Mouse (Mus musculus): Measurements from ENCODE around the gene Map3k6.

Gene Map3k6

DNA sequence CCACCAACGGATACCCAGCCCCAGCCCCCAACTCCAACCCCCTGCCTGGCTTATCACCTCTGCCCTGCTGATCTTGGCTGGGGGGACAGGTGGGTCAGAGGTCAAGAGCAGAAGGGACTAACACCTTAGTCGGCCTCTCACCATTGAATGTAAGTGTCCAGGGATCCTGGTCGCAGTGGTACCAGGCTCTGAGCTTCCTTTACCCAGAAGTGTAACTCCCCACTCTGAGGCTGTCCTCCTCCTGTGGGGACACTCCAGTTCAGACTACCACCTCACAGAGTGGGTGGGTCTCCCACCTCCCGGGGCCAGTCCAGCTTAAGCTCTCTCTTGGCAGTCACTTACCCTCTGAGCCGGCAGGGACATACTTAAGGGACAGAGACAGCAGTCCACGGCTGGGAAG lies 14.8 kb downstream of the Map3k6 start:
- no peak for DNase-seq

DNA sequence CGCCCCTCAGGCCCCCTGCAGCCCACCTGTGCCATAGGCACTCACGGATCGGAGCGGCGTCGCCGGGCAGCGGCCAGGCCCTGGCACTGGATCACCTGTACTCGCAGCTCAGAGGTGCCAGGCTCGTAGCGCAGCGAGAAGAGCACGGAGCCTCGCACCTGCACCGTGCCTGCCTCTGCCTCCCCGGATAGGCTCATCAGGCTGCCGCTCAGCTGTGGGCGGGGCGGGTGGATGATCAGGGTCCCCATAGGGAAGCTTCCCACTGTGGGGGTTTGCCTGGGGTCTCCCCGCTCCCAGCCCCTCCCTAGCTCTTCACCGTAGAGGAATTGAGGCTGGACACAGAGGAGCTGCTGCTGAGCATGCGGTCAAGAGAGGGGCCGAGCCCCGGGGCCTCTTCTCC lies 16.2 kb downstream of the Map3k6 start:
- DNase-seq: no peak

DNA sequence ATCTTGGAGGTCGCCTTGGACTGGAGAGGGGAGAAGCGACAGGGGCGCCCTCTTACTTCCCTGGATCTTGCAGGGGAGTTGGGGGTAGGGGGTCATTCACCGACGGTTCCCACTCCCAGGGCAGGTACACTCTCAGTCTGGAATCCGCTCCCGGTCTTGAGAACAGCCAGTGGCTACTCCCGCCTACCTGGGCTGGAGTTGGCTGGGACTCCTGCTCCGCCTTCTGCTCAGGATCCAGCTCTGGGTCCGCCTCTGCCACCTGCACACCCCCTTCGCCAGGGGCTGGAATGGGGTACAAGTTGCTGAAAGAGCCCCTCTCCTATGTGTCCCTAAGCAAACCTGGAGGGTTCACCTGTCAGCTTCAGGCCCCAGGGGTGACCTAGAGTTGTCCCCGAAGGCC lies 16.6 kb downstream of the Map3k6 start:
- no peak for DNase-seq

DNA sequence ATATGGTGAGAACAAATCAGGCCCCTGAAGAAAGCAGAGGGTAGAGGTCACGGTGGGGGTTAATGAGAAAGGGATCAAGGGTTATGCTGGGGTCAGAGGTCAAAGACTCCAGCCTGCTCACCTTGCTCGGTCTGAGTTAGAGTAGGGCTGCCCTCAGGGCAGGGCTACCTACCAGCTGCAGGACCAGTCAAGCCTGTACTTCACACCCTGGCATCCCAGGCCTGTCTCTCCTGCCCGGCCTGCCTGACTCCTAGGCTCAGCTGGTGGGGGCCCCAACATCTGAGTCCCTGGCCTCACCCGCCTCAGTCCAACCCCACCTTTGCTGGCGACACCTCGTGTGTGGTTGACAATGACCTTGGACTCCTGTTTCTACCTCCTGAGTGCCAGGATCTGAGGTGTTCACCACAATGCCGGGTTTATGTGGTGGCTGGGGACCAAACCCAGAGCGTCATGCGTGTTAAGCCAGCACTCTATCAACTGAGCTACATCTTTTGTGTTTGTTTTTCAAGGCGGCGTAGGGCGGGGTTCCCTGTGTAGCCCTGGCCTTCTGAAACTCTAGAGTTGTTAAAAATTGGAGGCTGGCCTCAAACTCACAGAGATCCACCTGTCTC lies 17.3 kb downstream of the Map3k6 start:
- no peak for DNase-seq

DNA sequence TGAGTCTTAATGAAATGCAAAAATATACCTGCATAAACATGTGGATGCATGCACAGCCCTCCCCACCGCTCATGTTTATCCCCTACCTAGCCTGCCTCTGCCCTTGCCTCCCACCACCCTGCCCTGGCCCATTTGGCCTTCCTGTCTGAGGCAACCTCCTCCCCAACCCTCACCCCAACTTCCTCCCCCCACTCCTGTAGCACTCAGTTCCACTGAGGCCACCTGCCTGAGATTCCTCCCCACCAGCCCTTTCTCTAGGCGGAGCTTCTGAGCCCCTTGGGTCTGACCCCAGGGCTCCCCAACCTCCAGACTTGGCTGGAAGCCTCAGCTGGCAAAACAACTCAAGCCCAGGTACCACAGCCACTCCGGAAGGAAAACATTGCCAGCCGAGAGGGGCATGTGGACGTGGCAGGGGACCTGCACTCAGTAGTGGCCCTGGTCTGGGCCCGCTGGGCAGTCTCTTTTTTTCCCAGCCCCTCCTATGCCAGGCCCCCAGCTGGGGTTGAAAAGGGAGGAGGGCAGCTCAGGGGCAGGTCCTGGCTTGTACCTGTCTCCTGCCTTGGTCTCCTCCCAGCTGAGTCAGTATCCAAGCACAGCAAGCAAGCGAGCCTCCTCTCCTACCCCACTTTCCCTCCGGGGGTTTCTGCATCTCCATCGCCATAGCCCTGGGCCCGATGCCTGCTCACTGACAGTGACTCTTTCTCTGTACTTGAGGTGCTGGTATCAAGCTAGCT lies 21.2 kb downstream of the Map3k6 start:
- no peak for DNase-seq

DNA sequence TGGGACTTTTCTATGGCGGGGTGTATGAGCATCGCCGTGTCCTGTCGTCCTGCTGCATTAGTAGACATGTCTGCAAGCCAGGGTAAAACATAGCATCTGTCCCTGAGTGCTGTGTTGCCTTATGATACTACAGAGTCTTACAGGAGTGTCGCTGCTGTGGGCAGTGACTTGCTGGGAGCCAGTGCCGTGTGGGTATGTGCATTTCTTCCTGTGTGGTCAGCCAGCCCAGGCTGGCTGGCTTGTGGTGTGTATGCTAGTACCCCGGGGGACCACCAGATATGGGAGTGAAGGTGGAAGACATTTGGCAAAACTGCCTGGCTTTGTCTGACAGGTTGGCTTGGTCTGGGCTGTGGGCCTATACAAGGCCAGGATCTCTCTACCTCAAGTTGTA lies 21.8 kb downstream of the Map3k6 start:
- DNase-seq: no peak

DNA sequence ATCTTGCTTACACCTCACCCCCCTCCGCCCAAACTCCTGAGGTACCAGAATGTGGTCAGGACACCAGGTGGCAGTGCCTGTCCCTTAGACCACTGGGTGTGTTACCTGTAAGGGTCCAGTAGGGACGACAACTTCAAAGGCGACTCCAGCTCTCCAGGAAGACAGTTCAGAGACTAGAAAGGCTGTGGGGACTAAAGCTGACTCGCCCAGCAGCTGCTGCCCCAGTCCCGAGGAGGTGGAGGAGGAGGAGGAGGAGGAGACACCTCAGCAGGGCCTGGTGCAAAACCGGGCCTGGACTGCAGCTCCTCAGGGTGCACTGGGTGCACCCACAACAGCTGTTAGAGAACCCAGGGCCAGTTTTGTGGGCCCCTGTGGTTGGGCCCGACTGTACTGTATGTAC lies 22.3 kb downstream of the Map3k6 start, which contains the start of gene Sytl1:
Gene Sytl1 (minus strand): TSS at position 232 of the 400 bp plus-strand sequence.
- no peak for DNase-seq

DNA sequence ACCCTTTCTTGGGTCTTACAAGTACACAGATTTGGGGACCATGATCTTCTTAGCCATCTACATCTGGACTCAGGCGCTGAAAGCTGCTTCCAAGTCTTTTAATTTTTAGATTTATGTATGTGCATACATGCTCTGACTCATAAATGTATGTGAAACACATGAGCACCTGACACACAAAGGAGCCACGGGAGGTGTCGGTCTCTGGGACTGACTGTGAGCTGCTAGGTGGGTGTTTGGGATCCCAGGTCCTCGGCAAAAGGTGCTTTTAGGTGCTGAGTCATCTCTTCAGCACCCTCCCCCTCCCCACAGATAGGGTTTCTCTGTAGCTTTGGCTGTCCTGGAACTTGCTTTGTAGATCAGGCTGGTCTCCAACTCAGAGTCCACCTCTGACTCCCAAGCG lies 23.1 kb downstream of the Map3k6 start:
- no peak for DNase-seq

DNA sequence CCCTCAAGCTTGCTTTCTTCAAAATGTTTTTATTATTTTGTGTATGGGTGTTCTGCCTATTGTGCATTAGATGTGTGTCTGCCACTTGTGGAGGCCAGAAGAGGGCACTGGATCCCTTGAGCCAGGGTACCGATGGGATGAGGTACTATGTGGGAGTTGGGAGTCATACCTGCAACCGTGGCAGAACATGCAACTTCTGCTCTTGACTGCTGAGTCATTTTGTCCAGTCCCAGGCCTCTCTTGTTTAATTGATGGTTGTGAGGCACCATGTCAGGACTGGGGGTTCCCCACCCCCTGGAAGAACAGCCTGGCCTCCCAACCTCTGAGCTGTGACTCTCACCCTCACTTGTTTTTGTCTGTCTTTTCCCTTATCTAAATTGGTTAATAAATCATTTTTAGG lies 23.9 kb downstream of the Map3k6 start:
- no peak for DNase-seq

DNA sequence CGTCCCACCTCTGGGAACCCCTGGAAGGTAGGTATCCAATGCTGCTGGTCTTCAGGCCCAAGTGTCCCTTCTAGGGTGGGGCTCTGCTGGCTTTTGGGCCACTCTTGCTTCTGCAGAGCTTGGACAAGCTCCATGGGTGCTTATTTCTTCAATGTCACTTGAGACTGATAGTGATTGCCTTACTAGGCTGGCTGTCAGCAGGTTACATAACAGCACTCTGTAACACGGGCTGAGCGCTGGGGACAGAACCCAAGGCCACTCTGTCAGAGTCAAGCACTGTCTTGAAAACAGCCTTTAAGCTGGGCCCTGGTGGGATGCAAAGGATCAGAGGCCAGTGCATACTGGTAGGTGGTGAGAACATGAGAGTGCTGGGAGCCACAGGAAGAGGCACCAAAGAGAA lies 24.7 kb downstream of the Map3k6 start:
- DNase-seq: no peak

DNA sequence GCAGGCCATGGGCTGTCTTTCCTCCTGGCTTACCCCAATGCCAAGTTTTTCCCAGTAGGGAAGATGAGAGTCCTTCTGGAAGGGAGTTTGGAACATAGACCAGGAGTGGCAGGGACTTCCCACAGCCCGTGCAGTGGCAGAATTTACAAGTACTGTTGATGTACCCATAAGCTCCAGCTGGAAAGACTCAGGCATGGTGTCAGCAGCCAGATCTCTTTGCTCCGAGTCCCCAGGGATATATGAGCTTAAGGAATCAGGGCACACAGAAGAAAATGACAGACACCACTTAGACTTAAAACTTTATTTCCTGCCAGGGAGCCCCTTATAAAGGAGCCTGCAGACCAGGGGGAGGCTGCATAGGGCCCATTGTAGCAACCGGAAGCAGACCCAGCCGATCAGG lies 25.1 kb downstream of the Map3k6 start:
- DNase-seq: no peak

DNA sequence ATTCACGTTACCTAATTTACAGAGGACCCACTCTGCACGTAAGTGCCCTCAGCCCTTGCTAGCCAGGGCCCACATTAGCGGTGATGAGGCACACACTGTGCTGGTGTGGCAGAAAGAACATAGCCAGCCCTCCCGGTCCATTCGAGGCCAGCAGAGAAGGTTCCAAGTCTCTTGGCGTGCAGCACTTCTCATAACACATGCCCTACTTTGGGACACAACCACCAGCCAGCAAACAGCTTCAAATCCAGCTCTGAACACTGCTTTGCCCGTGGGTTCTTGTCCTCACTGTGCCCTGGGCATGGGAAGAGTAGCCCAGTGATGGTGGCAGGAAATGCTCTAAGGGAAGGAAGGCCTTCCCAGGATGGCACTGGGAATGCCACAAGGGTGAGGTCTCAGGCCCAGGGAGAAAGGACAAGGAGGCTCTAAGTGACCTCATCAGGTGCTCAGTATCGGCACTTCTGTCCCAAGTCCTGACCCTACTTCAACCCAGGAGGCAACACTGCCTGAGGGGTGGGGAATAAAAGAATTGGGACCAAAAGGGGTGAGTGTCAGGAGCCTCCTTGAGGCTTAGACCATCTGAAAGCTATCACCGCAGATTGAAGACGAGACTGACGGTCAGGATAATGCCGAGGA lies 25.7 kb downstream of the Map3k6 start:
- no peak for DNase-seq

DNA sequence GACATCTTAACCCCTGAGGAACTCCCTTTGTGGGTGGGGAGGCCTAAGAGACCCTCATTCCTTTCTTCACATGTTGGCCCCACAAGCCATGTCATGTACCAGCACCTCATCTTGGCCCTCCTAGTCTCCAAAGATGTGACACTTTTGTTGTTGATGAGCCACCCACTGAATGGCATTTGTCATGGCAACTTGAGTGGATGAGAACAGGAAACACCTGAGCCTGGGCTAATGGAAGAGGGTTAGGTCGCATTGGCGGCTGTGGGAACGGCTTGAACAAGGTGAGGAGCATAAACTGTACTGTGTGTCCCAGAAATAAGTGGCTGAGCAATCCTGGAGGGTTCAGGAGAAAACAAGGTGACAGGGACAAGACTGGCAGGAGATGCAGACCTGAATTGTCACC lies 28.3 kb downstream of the Map3k6 start:
- DNase-seq: no peak

DNA sequence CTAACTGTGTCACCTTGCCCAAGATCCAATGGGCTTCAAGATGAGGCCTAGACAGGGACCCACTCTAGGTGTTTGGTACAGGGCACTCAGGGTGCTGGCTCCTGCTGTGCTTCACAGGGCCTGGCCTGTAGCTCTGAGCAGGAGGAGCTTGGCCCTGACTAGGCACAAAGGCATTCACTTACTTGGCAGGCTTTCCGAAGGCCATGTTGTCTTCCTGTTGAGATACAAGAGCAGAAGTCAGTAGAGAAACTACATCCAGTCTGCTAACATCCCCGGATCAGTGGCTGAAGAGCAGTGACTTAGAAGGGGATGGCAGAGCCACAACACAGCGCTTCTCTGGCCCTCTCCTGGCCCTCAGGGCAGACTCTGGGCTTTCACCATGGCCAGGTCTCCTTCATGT lies 29.0 kb downstream of the Map3k6 start:
- no peak for DNase-seq

DNA sequence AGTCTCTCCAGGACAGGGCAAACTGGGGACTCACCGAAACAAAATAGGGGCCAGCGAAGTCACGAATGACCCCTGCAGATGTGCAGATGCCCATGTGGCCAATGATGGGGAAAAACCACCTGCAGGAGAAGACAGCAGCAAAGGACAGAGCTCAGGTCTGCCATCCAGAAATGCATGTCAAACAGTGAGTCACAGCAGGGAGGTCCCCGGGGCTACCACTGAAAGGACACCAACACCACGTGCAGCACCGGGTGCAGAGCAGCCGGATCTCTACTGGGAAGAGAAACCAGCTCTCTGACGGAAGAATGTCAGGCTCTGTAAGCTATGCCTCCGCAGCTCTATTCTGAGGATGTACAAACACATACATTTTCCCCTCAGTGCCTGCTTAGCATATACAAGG lies 30.3 kb downstream of the Map3k6 start:
- no peak for DNase-seq

DNA sequence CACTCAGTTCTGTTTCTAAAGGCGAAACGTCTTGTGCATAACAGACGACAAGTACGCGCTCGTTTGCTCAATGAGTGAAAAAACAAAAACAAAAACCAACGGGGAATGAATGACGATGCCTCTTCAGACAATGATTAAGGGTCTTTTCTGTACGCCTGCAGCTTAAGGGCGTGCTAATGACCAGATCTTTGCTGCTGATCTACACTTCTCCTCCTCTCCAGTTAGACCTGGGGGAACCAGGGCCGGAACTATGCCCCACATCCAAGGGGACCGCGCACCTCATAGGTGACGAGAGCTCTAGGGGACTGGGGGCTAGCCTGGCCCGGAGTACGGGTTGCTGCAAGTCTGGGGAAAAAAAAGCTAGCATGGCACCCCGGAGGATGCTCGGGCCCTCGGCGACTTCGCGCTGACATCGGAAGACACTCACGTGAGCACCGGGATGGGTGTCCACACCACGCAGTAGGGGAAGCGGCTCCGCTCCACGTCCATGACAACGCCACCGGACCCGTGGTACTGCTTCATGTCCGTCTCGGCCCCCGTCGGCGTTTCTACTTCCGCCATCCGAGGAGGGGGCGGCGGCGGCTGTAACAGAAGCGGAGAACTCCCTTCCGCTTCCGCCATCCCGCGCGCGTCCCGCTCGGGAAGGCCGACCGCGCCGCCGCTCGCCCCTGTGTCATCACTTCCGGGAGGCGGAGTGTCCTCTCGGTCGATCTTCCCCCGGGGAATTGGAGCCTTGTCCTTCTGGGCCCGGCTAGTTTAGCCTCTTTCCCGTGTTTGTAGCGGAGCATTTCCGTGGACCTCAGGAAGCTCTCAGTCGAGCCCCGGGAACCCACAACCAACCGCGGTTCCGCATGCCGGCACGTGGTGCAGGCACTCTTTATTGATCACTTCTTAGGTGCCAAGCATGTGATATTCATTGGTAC lies 36.7 kb downstream of the Map3k6 start, which contains the start of gene Tmem222:
Gene Tmem222 (minus strand): TSS at position 689 of the 923 bp plus-strand sequence.
- DNase-seq: peak; percentile 93

DNA sequence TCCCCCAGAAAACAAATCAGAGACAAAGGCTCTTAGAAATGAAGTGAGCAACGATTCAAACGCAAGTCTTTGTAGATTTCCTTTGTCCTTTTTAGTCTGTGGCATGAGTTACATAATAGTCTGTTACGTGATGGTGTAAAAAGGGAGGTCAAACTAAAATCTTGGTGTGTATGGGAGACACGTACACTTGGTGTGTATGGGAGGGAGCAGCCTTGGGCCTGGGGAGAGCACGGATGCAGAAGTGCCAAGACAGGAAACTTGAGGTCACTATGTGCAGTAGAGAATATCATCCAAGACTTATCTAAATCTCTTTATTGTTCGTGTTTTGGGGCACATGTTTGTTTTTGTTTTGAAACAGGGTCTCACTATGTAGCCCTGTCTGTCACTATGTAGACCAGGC lies 37.4 kb downstream of the Map3k6 start:
- DNase-seq: no peak

DNA sequence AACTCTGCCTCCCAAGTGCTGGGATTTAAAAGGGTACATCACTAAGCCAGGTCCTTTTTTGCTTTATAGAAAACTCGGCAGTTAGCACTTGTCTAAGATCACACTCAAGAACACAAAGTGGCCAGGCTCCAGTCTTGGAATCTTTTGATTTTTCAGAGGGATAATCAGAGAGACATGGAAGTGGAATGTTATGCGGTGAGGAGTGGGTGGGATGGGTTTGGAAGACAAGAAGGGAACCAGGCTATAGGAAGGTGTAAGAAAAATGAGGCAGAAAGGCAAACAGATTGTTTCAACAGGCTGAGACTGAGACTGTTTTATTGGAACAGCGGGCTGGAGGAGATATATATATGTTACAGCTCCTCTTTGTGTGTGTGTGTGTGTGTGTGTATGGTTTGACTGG lies 37.9 kb downstream of the Map3k6 start:
- no peak for DNase-seq

DNA sequence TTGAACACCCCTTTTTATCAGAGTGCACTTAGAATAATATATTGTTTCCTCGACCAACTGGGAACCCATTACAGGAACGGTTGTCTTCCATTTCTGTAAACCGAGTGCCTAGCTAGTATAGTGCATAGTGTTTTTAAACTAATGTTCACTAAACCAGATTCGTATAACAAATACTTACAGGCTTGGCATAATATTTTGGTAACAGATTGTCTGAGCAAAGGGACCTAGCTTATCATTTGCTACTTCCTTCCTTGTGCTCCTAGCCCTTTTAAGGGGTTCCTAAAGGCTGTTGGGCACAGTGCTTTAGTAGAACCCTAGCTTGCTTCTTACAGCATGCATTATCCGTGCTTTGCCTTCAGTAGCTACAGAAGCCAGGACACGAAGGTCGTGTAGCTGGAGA lies 40.9 kb downstream of the Map3k6 start:
- no peak for DNase-seq

DNA sequence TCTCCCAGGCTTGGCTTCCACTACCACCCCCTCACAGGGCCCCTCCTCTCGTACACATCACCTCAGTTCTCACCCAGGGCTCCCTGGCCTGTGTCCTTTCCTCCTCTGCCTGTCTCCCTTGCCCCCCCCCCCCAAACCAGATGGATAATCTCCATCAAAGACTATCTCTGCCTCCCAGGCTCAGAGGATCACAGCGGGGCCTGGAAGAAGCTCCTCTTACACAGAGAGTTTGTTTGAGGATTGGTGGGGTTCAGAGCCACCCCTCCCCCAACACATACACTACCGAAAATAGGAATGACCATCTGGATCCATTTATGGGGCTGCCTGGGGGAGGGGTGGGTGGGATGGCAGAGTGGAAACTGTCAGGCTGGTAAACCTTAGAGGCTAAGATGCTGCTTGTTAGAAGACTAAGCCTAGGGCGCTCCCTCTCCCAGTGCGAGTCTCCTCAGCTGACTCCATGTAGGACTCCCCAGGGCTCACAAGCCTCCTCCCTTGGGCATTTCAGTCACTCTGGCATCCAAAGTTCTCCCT lies 41.4 kb downstream of the Map3k6 start:
- DNase-seq: peak; percentile 41

DNA sequence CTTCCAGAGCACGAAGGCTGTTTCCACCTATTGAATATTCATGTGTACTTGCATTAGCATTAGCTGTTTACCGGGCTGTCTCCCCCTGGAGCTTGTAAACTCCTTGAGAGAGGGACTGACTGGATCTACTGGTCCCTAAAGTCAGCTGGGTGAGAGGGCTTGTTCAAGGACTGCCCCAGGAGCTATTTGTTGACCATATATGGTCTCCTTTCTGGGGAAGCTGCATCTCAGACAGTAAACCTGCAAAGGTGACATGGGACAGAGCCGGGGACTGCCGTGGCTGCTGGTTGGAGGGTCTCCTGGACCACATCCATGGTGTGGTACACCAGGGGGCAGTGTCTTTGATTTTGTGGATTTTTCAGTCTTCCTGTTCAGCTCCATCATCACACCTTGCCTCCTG lies 42.0 kb downstream of the Map3k6 start:
- DNase-seq: no peak

DNA sequence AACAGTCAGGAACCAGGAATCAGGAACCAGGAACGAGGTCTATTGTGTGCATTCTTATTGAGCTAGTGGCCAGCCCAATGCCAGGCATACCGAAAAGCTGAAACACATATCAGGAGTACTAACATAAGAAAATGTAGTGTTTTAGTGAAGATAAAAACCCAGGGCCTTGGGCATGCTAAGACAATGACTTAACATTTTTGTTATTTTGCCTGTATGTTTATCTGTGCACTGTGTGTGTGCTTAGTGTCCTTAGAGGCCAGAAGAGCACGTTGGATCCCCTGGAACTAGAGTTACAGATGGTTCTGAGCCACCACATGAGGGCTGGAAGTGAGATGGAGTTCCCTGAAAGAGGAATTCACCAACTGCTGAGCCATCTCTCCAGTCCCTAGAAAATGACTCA lies 44.7 kb downstream of the Map3k6 start:
- no peak for DNase-seq

DNA sequence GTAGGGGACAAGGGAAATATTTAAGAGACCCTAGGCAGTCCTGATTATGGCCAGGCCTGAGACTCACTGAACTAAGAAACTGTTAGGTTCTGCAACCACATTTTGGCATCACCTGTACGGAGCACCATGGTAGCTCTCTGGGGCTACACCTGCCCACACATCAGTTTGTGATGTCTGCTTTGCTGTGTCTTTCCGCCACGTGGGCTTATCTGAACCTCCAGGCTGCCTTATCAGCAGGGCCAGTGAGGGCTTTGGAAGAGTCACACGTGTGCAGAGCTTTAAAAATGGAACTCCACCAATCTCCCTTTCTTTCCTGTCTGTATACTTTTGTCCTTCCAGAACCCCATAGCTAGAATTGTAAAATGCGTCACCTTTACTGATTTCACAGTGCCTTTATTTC lies 45.3 kb downstream of the Map3k6 start:
- DNase-seq: no peak
